In genomic region chr11:83619037-83619436, GRCm38 (mm10) we compare ENCODE assay signal across 37 mouse cellular contexts. TPM values are rescaled to one million over a fixed set of nuclear protein-coding genes. Genes with fewer than 3 reads are reported as not detected.
DNase-seq lines count a peak whose midpoint lies in the region; ATAC-seq and TF ChIP-seq lines count a peak whose summit lies in the region.
"Had no signal": no experiment of that assay in that cellular context is flagged by ENCODE, and none has a peak within 500 bp of the region (broad histone marks: within the 10 kb centered on the region; RNA-seq: fewer than 3 reads in every experiment).

No protein-coding gene starts in this region.

- H3K4me3 ChIP-seq in MEL (ENCODE audit: control insufficient read depth in 1 of 2, insufficient read depth in 1 of 2, low read depth in 2 of 2, low read length in 2 of 2): no peak overlapping the region
- H3K4me3 ChIP-seq in heart, adult 2 months: no peak overlapping the region
- H3K4me3 ChIP-seq in liver, embryonic 11.5 days (ENCODE audit: low read depth, low read length): no peak overlapping the region
- no peak overlapping the region for H3K4me3 ChIP-seq in midbrain, embryonic 15.5 days
- H3K4me3 ChIP-seq in forebrain, postnatal 0 days (ENCODE audit: low read depth, low read length): no peak overlapping the region
- H3K4me3 ChIP-seq: embryonic facial prominence, embryonic 10.5 days; embryonic facial prominence, embryonic 13.5 days; erythroblast, embryonic 14.5 days; forebrain, embryonic 12.5 days; gastrocnemius, adult 2 months; heart, embryonic 10.5 days; heart, embryonic 13.5 days had no signal

- peaks cover 19 to 39% of the 10 kb centered on the region in 2 experiments for H3K27me3 ChIP-seq in MEL (ENCODE audit: control insufficient read depth in 1 of 2, insufficient read depth in 2 of 2, low read length in 2 of 2)
- no peaks in the 10 kb centered on the region for H3K27me3 ChIP-seq in splenic B cell, adult 2 months (ENCODE audit: control insufficient read depth, insufficient read depth, low read length, poor library complexity, severe bottlenecking)
- H3K27me3 ChIP-seq in heart, adult 2 months (ENCODE audit: control insufficient read depth, insufficient read depth, low read length): no peaks in the 10 kb centered on the region
- H3K27me3 ChIP-seq in liver, embryonic 11.5 days (replicated peaks; ENCODE audit: control insufficient read depth, insufficient read depth, low read length): no peaks in the 10 kb centered on the region
- no peaks in the 10 kb centered on the region for H3K27me3 ChIP-seq in midbrain, embryonic 15.5 days (replicated peaks)
- no peaks in the 10 kb centered on the region for H3K27me3 ChIP-seq in forebrain, postnatal 0 days (ENCODE audit: insufficient read depth, low read length)
- H3K27me3 ChIP-seq: embryonic facial prominence, embryonic 13.5 days; forebrain, embryonic 12.5 days; heart, embryonic 13.5 days had no signal

- TF ChIP-seq CTCF in MEL (IDR thresholded peaks at IDR 0.05 in 2 of 3, conservative IDR thresholded peaks at IDR 0.05 in 1 of 3; ENCODE audit: control insufficient read depth in 1 of 3, insufficient read depth in 1 of 3, low read depth in 2 of 3, low read length in 3 of 3, poor library complexity in 1 of 3, severe bottlenecking in 1 of 3): no peak
- no peak for TF ChIP-seq CTCF in heart, adult 2 months (IDR thresholded peaks at IDR 0.05)
- no peak for TF ChIP-seq CTCF in forebrain, postnatal 0 days (IDR thresholded peaks at IDR 0.05; ENCODE audit: low read depth)

- no peak overlapping the region for H3K27ac ChIP-seq in MEL (ENCODE audit: control insufficient read depth, low read depth, low read length)
- no peak overlapping the region for H3K27ac ChIP-seq in heart, adult 2 months
- no peak overlapping the region for H3K27ac ChIP-seq in liver, embryonic 11.5 days (ENCODE audit: low read depth, low read length)
- no peak overlapping the region for H3K27ac ChIP-seq in midbrain, embryonic 15.5 days
- H3K27ac ChIP-seq in forebrain, postnatal 0 days (ENCODE audit: low read depth, low read length): no peak overlapping the region
- H3K27ac ChIP-seq: embryonic facial prominence, embryonic 10.5 days; embryonic facial prominence, embryonic 13.5 days; forebrain, embryonic 12.5 days; heart, embryonic 10.5 days; heart, embryonic 13.5 days; hindbrain, embryonic 14.5 days; hindbrain, postnatal 0 days had no signal

- WGBS in heart, adult 2 months: 90% methylated on average over 1 of the region's 1 CpGs
- WGBS in liver, embryonic 11.5 days: 70% methylated on average over 1 of the region's 1 CpGs
- WGBS in midbrain, embryonic 15.5 days: 98% methylated on average over 1 of the region's 1 CpGs
- WGBS in forebrain, postnatal 0 days: 97% methylated on average over 1 of the region's 1 CpGs

- peak; percentile 23 for DNase-seq in MEL (ENCODE audit: low read depth, low spot score)
- peak; percentile 34 for DNase-seq in splenic B cell, adult 2 months (ENCODE audit: low read depth, low spot score)
- DNase-seq in heart, adult 2 months: no peak
- no peak for DNase-seq in liver, embryonic 11.5 days (ENCODE audit: low spot score)
- no peak for DNase-seq in forebrain, postnatal 0 days
- DNase-seq: adrenal gland, adult 8-10 months; adrenal gland, postnatal 36 days; cerebellum, adult 11 months; cerebellum, adult 2 months; cerebellum, adult 9-11 months; cerebellum, postnatal 25 days; embryo, embryonic 11 days; gastrocnemius, adult 2 months; gastrocnemius, postnatal 14 days; heart, postnatal 14 days; heart, postnatal 4 days had no signal

- peak; percentile 62 for ATAC-seq in common myeloid progenitor, adult 5-6 weeks (replicated peaks; ENCODE audit: low read depth, poor library complexity, severe bottlenecking)
- peak; percentile 63 for ATAC-seq in megakaryocyte, adult 5-6 weeks (ENCODE audit: poor library complexity, severe bottlenecking)
- no peak for ATAC-seq in liver, embryonic 11.5 days (replicated peaks; ENCODE audit: low FRiP score)
- no peak for ATAC-seq in midbrain, embryonic 15.5 days (replicated peaks)
- ATAC-seq in forebrain, postnatal 0 days: no peak
- ATAC-seq: activated CD4-positive, CD25-positive, alpha-beta regulatory T cell, adult 4 months; forebrain, embryonic 16.5 days; hindbrain, postnatal 0 days; inflammation-experienced regulatory T-cells, adult 6 months had no signal

- TF ChIP-seq POLR2A in MEL (IDR thresholded peaks at IDR 0.05; ENCODE audit: control insufficient read depth in 1 of 2, insufficient read depth in 1 of 2, low read depth in 1 of 2, low read length in 2 of 2, poor library complexity in 1 of 2): no peak
- TF ChIP-seq POLR2A in heart, adult 2 months (IDR thresholded peaks at IDR 0.05; ENCODE audit: insufficient read depth, low read depth, low read length): no peak

- no peaks in the 10 kb centered on the region for H3K9me3 ChIP-seq in MEL (replicated peaks; ENCODE audit: insufficient read depth, low read length)
- no peaks in the 10 kb centered on the region for H3K9me3 ChIP-seq in liver, embryonic 11.5 days (ENCODE audit: control insufficient read depth, low read length)
- no peaks in the 10 kb centered on the region for H3K9me3 ChIP-seq in midbrain, embryonic 15.5 days
- H3K9me3 ChIP-seq in forebrain, postnatal 0 days (ENCODE audit: low read length): no peaks in the 10 kb centered on the region
- H3K9me3 ChIP-seq: embryonic facial prominence, embryonic 10.5 days; embryonic facial prominence, embryonic 13.5 days; forebrain, embryonic 12.5 days; G1E; heart, embryonic 10.5 days; heart, embryonic 13.5 days had no signal

- no peak overlapping the region for H3K4me2 ChIP-seq in liver, embryonic 11.5 days
- H3K4me2 ChIP-seq in midbrain, embryonic 15.5 days: no peak overlapping the region
- H3K4me2 ChIP-seq in forebrain, postnatal 0 days (ENCODE audit: low read depth): no peak overlapping the region
- H3K4me2 ChIP-seq: embryonic facial prominence, embryonic 13.5 days; forebrain, embryonic 12.5 days; heart, embryonic 13.5 days; hindbrain, embryonic 14.5 days had no signal

- no peak for TF ChIP-seq RAD21 in MEL (IDR thresholded peaks at IDR 0.05; ENCODE audit: low read depth, low read length)

- H3K79me2 ChIP-seq in MEL (ENCODE audit: control insufficient read depth, insufficient read depth, low read length, poor library complexity): no peaks in the 10 kb centered on the region
- no peaks in the 10 kb centered on the region for H3K79me2 ChIP-seq in heart, adult 2 months (replicated peaks; ENCODE audit: control insufficient read depth, insufficient read depth, low read length)

- H3K36me3 ChIP-seq in MEL (ENCODE audit: control insufficient read depth in 1 of 2, insufficient read depth in 2 of 2, low read length in 2 of 2): no peaks in the 10 kb centered on the region
- no peaks in the 10 kb centered on the region for H3K36me3 ChIP-seq in splenic B cell, adult 2 months (ENCODE audit: control insufficient read depth, insufficient read depth, low read length, poor library complexity, severe bottlenecking)
- H3K36me3 ChIP-seq in heart, adult 2 months (ENCODE audit: control insufficient read depth, insufficient read depth, low read length): no peaks in the 10 kb centered on the region
- no peaks in the 10 kb centered on the region for H3K36me3 ChIP-seq in liver, embryonic 11.5 days (ENCODE audit: control insufficient read depth, insufficient read depth, low read length)
- no peaks in the 10 kb centered on the region for H3K36me3 ChIP-seq in midbrain, embryonic 15.5 days (replicated peaks)
- H3K36me3 ChIP-seq in forebrain, postnatal 0 days (ENCODE audit: insufficient read depth): no peaks in the 10 kb centered on the region
- H3K36me3 ChIP-seq: embryonic facial prominence, embryonic 10.5 days; embryonic facial prominence, embryonic 13.5 days; forebrain, embryonic 12.5 days; G1E; heart, embryonic 10.5 days; heart, embryonic 13.5 days had no signal

- no peak for TF ChIP-seq EP300 in MEL (IDR thresholded peaks at IDR 0.05; ENCODE audit: low read depth in 1 of 2, low read length in 2 of 2)
- no peak for TF ChIP-seq EP300 in heart, adult 2 months (IDR thresholded peaks at IDR 0.05; ENCODE audit: insufficient read depth, low read depth, low read length)

- intact Hi-C loops in heart, adult 2 months (cut with DNase I): no loop called here

- no peak overlapping the region for H3K9ac ChIP-seq in MEL (ENCODE audit: control insufficient read depth, low read depth, low read length, poor library complexity, severe bottlenecking)
- no peak overlapping the region for H3K9ac ChIP-seq in heart, adult 2 months (ENCODE audit: low read depth, low read length)
- no peak overlapping the region for H3K9ac ChIP-seq in liver, embryonic 11.5 days (ENCODE audit: low read depth, low read length)
- H3K9ac ChIP-seq in midbrain, embryonic 15.5 days: no peak overlapping the region
- H3K9ac ChIP-seq in forebrain, postnatal 0 days: no peak overlapping the region
- H3K9ac ChIP-seq: embryonic facial prominence, embryonic 13.5 days; forebrain, embryonic 12.5 days; heart, embryonic 13.5 days; hindbrain, embryonic 14.5 days had no signal

- H3K4me1 ChIP-seq in MEL (ENCODE audit: control insufficient read depth in 1 of 2, insufficient read depth in 2 of 2, low read length in 2 of 2): no peaks in the 10 kb centered on the region
- H3K4me1 ChIP-seq in heart, adult 2 months (ENCODE audit: control insufficient read depth, insufficient read depth, low read length): peaks cover 3% of the 10 kb centered on the region
- no peaks in the 10 kb centered on the region for H3K4me1 ChIP-seq in liver, embryonic 11.5 days (replicated peaks; ENCODE audit: control insufficient read depth, insufficient read depth, low read length)
- H3K4me1 ChIP-seq in midbrain, embryonic 15.5 days: no peaks in the 10 kb centered on the region
- no peaks in the 10 kb centered on the region for H3K4me1 ChIP-seq in forebrain, postnatal 0 days (ENCODE audit: insufficient read depth)
- H3K4me1 ChIP-seq: embryonic facial prominence, embryonic 10.5 days; embryonic facial prominence, embryonic 13.5 days; forebrain, embryonic 12.5 days; heart, embryonic 10.5 days; heart, embryonic 13.5 days had no signal

RNA-seq across cellular contexts. Expression of gene Ccl6, which starts 26.1 kb away (rescaled TPM):
- total RNA-seq in MEL (2012; rRNA removed): not detected in 2 replicates
- polyA plus RNA-seq in MEL (2012; ENCODE audit: insufficient read depth in 1 of 2, insufficient read length in 2 of 2, low read depth in 1 of 2, low replicate concordance in 2 of 2, missing spikeins in 1 of 2): not detected
- total RNA-seq in common myeloid progenitor, adult 5-6 weeks (2017): 1.8 and 2.1 TPM in 2 replicates
- 916 and 950 TPM in 2 replicates for total RNA-seq in megakaryocyte, adult 5-6 weeks (2015)
- 592 and 639 TPM in 2 replicates for total RNA-seq in megakaryocyte, adult 5-6 weeks (2017)
- 10 to 100 TPM; 21.5 to 25.4 TPM for total RNA-seq in heart, adult 2 months (2021)
- 13.0 and 14.1 TPM in 2 replicates for polyA plus RNA-seq in heart, adult 2 months (2012; rRNA removed)
- polyA plus RNA-seq in liver, embryonic 11.5 days (2014; fragmentation: Nextera tagmentation; extraction: Ambion mirVana): 14.7 and 16.1 TPM in 2 replicates
- polyA plus RNA-seq in midbrain, embryonic 15.5 days (2015; fragmentation: Nextera tagmentation; extraction: Ambion mirVana): 2.1 and 3.5 TPM in 2 replicates
- 0.77 and 5.0 TPM in 2 replicates for total RNA-seq in forebrain, postnatal 0 days (2014; rRNA removed)
- 3.5 and 3.7 TPM in 2 replicates for polyA plus RNA-seq in forebrain, postnatal 0 days (2015; fragmentation: Nextera tagmentation; extraction: Ambion mirVana)
- total RNA-seq: hindbrain, postnatal 0 days had no signal
- polyA plus RNA-seq: erythroblast, embryonic 14.5 days had no signal

RNA-seq across cellular contexts. Expression of gene Rpl9-ps1, which starts 26.4 kb away (rescaled TPM):
- total RNA-seq in MEL (2012; rRNA removed): not detected in 2 replicates
- under 1 TPM in 1 of 2 experiments, not detected in 1; 0.26 TPM for polyA plus RNA-seq in MEL (2012; ENCODE audit: insufficient read depth in 1 of 2, insufficient read length in 2 of 2, low read depth in 1 of 2, low replicate concordance in 2 of 2, missing spikeins in 1 of 2)
- 1.2 and 3.2 TPM in 2 replicates for total RNA-seq in common myeloid progenitor, adult 5-6 weeks (2017)
- 1.0 TPM in 1 of 2 replicates, not detected in the other for total RNA-seq in megakaryocyte, adult 5-6 weeks (2015)
- total RNA-seq in megakaryocyte, adult 5-6 weeks (2017): not detected in 2 replicates
- total RNA-seq in heart, adult 2 months (2021): not detected
- not detected in 2 replicates for polyA plus RNA-seq in heart, adult 2 months (2012; rRNA removed)
- polyA plus RNA-seq in liver, embryonic 11.5 days (2014; fragmentation: Nextera tagmentation; extraction: Ambion mirVana): not detected in 2 replicates
- not detected in 2 replicates for polyA plus RNA-seq in midbrain, embryonic 15.5 days (2015; fragmentation: Nextera tagmentation; extraction: Ambion mirVana)
- not detected in 2 replicates for total RNA-seq in forebrain, postnatal 0 days (2014; rRNA removed)
- polyA plus RNA-seq in forebrain, postnatal 0 days (2015; fragmentation: Nextera tagmentation; extraction: Ambion mirVana): not detected in 2 replicates
- total RNA-seq: adrenal gland, adult 8-10 months; adrenal gland, postnatal 36 days; G1E; gastrocnemius, adult 2 months; gastrocnemius, postnatal 14 days; gastrocnemius, postnatal 4 days; heart, adult 18-20 months; heart, postnatal 14 days; heart, postnatal 4 days; hindbrain, postnatal 0 days had no signal
- polyA plus RNA-seq: cerebellum, adult 2 months; cortical plate, adult 2 months; embryonic facial prominence, embryonic 10.5 days; embryonic facial prominence, embryonic 13.5 days; erythroblast, embryonic 14.5 days; forebrain, embryonic 12.5 days; forebrain, embryonic 16.5 days; frontal cortex, adult 2 months; G1E; heart, embryonic 10.5 days; heart, embryonic 13.5 days; heart, embryonic 16.5 days; hindbrain, embryonic 11.5 days; hindbrain, embryonic 14.5 days; hindbrain, postnatal 0 days; inflammation-experienced regulatory T-cells, adult 6 months had no signal

RNA-seq across cellular contexts. Expression of gene Ccl3, which starts 30.1 kb away (rescaled TPM):
- not detected in 2 replicates for total RNA-seq in MEL (2012; rRNA removed)
- polyA plus RNA-seq in MEL (2012; ENCODE audit: insufficient read depth in 1 of 2, insufficient read length in 2 of 2, low read depth in 1 of 2, low replicate concordance in 2 of 2, missing spikeins in 1 of 2): not detected
- total RNA-seq in common myeloid progenitor, adult 5-6 weeks (2017): 183 and 212 TPM in 2 replicates
- total RNA-seq in megakaryocyte, adult 5-6 weeks (2015): 299 and 403 TPM in 2 replicates
- total RNA-seq in megakaryocyte, adult 5-6 weeks (2017): 184 and 222 TPM in 2 replicates
- not detected for total RNA-seq in heart, adult 2 months (2021)
- polyA plus RNA-seq in heart, adult 2 months (2012; rRNA removed): 0.59 and 0.92 TPM in 2 replicates
- 1.7 and 1.8 TPM in 2 replicates for polyA plus RNA-seq in liver, embryonic 11.5 days (2014; fragmentation: Nextera tagmentation; extraction: Ambion mirVana)
- polyA plus RNA-seq in midbrain, embryonic 15.5 days (2015; fragmentation: Nextera tagmentation; extraction: Ambion mirVana): 1.3 and 1.6 TPM in 2 replicates
- 0.62 and 1.6 TPM in 2 replicates for total RNA-seq in forebrain, postnatal 0 days (2014; rRNA removed)
- 1.0 and 1.9 TPM in 2 replicates for polyA plus RNA-seq in forebrain, postnatal 0 days (2015; fragmentation: Nextera tagmentation; extraction: Ambion mirVana)
- total RNA-seq: adrenal gland, postnatal 36 days; gastrocnemius, adult 2 months; gastrocnemius, postnatal 14 days; gastrocnemius, postnatal 4 days; heart, adult 18-20 months; heart, postnatal 14 days had no signal
- polyA plus RNA-seq: G1E had no signal

RNA-seq across cellular contexts. Expression of gene Ccl9, which starts 40.6 kb away (rescaled TPM):
- 0.33 and 0.62 TPM in 2 replicates for total RNA-seq in MEL (2012; rRNA removed)
- polyA plus RNA-seq in MEL (2012; ENCODE audit: insufficient read depth in 1 of 2, insufficient read length in 2 of 2, low read depth in 1 of 2, low replicate concordance in 2 of 2, missing spikeins in 1 of 2): 1 to 10 TPM in 1 of 2 experiments, not detected in 1; 1.7 TPM
- total RNA-seq in common myeloid progenitor, adult 5-6 weeks (2017): 81.3 and 91.6 TPM in 2 replicates
- total RNA-seq in megakaryocyte, adult 5-6 weeks (2015): 447 and 459 TPM in 2 replicates
- 282 and 303 TPM in 2 replicates for total RNA-seq in megakaryocyte, adult 5-6 weeks (2017)
- 10 to 100 TPM; 12.6 to 13.7 TPM for total RNA-seq in heart, adult 2 months (2021)
- 4.3 and 6.7 TPM in 2 replicates for polyA plus RNA-seq in heart, adult 2 months (2012; rRNA removed)
- 5.5 and 8.7 TPM in 2 replicates for polyA plus RNA-seq in liver, embryonic 11.5 days (2014; fragmentation: Nextera tagmentation; extraction: Ambion mirVana)
- 1.6 and 2.2 TPM in 2 replicates for polyA plus RNA-seq in midbrain, embryonic 15.5 days (2015; fragmentation: Nextera tagmentation; extraction: Ambion mirVana)
- total RNA-seq in forebrain, postnatal 0 days (2014; rRNA removed): 1.2 and 1.8 TPM in 2 replicates
- polyA plus RNA-seq in forebrain, postnatal 0 days (2015; fragmentation: Nextera tagmentation; extraction: Ambion mirVana): 2.5 and 3.4 TPM in 2 replicates
- polyA plus RNA-seq: erythroblast, embryonic 14.5 days; inflammation-experienced regulatory T-cells, adult 6 months had no signal

RNA-seq across cellular contexts. Expression of gene Ccl4, which starts 43.3 kb away (rescaled TPM):
- not detected in 2 replicates for total RNA-seq in MEL (2012; rRNA removed)
- not detected for polyA plus RNA-seq in MEL (2012; ENCODE audit: insufficient read depth in 1 of 2, insufficient read length in 2 of 2, low read depth in 1 of 2, low replicate concordance in 2 of 2, missing spikeins in 1 of 2)
- 55.0 and 99.0 TPM in 2 replicates for total RNA-seq in common myeloid progenitor, adult 5-6 weeks (2017)
- 36.0 and 59.5 TPM in 2 replicates for total RNA-seq in megakaryocyte, adult 5-6 weeks (2015)
- total RNA-seq in megakaryocyte, adult 5-6 weeks (2017): 36.2 and 51.5 TPM in 2 replicates
- total RNA-seq in heart, adult 2 months (2021): not detected
- 0.61 and 1.00 TPM in 2 replicates for polyA plus RNA-seq in heart, adult 2 months (2012; rRNA removed)
- 1.1 TPM in 1 of 2 replicates, not detected in the other for polyA plus RNA-seq in liver, embryonic 11.5 days (2014; fragmentation: Nextera tagmentation; extraction: Ambion mirVana)
- 0.56 TPM in 1 of 2 replicates, not detected in the other for polyA plus RNA-seq in midbrain, embryonic 15.5 days (2015; fragmentation: Nextera tagmentation; extraction: Ambion mirVana)
- total RNA-seq in forebrain, postnatal 0 days (2014; rRNA removed): not detected in 2 replicates
- 0.58 and 1.1 TPM in 2 replicates for polyA plus RNA-seq in forebrain, postnatal 0 days (2015; fragmentation: Nextera tagmentation; extraction: Ambion mirVana)
- total RNA-seq: gastrocnemius, adult 2 months; gastrocnemius, postnatal 14 days; heart, adult 18-20 months; heart, postnatal 14 days; heart, postnatal 4 days; hindbrain, postnatal 0 days had no signal
- polyA plus RNA-seq: erythroblast, embryonic 14.5 days; forebrain, embryonic 12.5 days; forebrain, embryonic 16.5 days; G1E; heart, embryonic 10.5 days had no signal

Comparison
In these comparisons a context has a peak if more than half of its experiments do, and no peak if none do; other contexts are left out.
1. DNase-seq: peak in MEL (single experiment) and splenic B cell, adult 2 months (single experiment); none in heart, adult 2 months (0 of 2), liver, embryonic 11.5 days (single experiment) and forebrain, postnatal 0 days (single experiment).
2. ATAC-seq: peak in common myeloid progenitor, adult 5-6 weeks (single experiment) and megakaryocyte, adult 5-6 weeks (single experiment); none in liver, embryonic 11.5 days (single experiment), midbrain, embryonic 15.5 days (single experiment) and forebrain, postnatal 0 days (single experiment).
3. RNA of gene Ccl6, which starts 26.1 kb away (total RNA-seq): 592 to 950 TPM in megakaryocyte, adult 5-6 weeks; 21.5 to 25.4 TPM in heart, adult 2 months, 0.77 to 5.0 TPM in forebrain, postnatal 0 days, 1.8 to 2.1 TPM in common myeloid progenitor, adult 5-6 weeks and not detected in MEL; every median in the first group is over 10 times any median in the second.
4. RNA of gene Ccl3, which starts 30.1 kb away (total RNA-seq): 184 to 403 TPM in megakaryocyte, adult 5-6 weeks and 183 to 212 TPM in common myeloid progenitor, adult 5-6 weeks; 0.62 to 1.6 TPM in forebrain, postnatal 0 days, not detected in heart, adult 2 months and not detected in MEL; every median in the first group is over 10 times any median in the second.